Mouse (Mus musculus): ENCODE data around the gene Grb2.

DNA sequence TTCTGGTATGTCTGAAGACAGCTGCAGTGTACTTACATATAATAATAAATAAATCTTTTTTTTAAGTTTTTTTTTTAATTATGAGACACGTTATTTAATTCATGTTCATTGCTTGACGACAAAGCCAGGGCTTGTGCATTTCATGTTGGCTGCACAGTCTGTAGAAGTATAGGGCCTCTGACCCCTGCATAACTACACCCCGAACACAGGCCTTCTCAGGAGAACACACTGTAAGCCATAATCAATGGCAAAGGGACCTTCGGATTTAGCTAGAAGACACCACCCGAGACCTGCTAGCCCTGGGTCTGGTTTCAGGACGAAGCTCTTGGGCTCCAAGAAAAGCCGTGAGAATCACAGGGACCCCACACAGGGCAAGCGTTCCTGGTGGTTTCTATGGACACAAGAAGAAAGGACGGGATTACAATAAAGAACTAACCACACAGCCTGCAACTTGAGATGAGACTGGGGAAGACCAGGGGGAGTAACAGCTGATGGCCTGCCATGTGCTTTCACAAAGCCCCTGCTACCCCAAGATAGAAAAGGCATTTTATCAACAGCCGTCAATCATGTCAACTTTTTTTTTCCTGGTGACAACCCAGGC lies 29.3 kb upstream of the Grb2 start:
- TF ChIP-seq CTCF (IDR thresholded peaks at IDR 0.05; ENCODE audit: low read depth) (no peak), EP300 (IDR thresholded peaks at IDR 0.05; ENCODE audit: low read depth) (no peak)

Measured in liver, embryonic 14.5 days (tissue).